Mouse (Mus musculus): ENCODE data around the gene Mkrn2os.

DNA sequence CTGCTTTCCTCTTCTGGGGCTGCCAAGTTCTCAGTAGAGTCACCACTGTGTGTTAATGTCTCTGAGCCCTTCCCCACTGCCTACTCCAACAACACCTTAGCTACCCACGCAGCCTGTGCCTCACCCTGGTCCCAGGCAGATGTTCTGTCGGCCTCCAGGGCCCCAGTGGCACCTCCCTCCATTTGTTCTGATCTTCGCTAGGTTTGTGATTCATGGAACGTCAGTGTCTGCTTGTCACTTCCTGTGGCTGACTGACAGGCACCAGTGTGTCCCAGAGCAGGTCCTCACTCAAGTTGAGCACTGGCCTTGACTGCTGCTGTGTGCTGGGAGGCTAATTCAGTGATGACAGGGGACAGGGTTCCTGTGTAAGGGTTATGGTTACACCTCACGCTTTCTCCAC lies 15.0 kb downstream of the Mkrn2os start:
- TF ChIP-seq MAFK (IDR thresholded peaks at IDR 0.05; ENCODE audit: insufficient read depth, low read depth, low read length) (no peak), HCFC1 (IDR thresholded peaks at IDR 0.05; ENCODE audit: borderline replicate concordance, insufficient read depth, low read length) (no peak), ZNF384 (IDR thresholded peaks at IDR 0.05; ENCODE audit: low read depth, low read length) (no peak), ZC3H11A (IDR thresholded peaks at IDR 0.05; ENCODE audit: borderline replicate concordance, low read depth, low read length) (no peak)
